9 mouse cellular contexts compared by ENCODE assay signal in the genomic region with DNA sequence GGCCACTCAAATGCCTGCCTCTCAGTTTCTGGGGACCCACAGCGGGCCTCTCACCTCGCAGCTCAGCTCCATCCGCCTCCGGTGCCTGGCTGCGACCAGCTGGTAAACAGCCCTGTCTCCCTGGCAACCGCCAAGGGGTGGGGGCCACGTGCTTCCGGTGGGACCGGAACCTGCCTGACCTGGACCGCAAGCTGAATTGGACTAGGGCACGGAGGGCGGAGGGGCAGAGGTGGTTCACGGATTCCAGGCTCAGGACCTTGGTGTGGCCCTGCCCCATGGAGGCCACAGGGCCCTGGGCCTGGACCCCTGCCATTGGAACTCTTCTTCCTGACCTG. TPM values are rescaled to one million over a fixed set of nuclear protein-coding genes. Genes with fewer than 3 reads are reported as not detected.
A peak's percentile ranks its signal among the peaks of the same experiment; 100 is the strongest.
DNase-seq lines count a peak whose midpoint lies in the region; ATAC-seq and TF ChIP-seq lines count a peak whose summit lies in the region.
"Had no signal": no experiment of that assay in that cellular context is flagged by ENCODE, and none has a peak within 500 bp of the region (broad histone marks: within the 10 kb centered on the region; RNA-seq: fewer than 3 reads in every experiment).

No protein-coding gene starts in this region.

- peaks cover 20% of the 10 kb centered on the region for H3K27me3 ChIP-seq in heart, embryonic 10.5 days (ENCODE audit: insufficient read depth, poor library complexity, severe bottlenecking)
- no peaks in the 10 kb centered on the region for H3K27me3 ChIP-seq in kidney, adult 2 months (replicated peaks; ENCODE audit: control insufficient read depth, insufficient read depth, low read length)
- H3K27me3 ChIP-seq in lung, embryonic 14.5 days (ENCODE audit: insufficient read depth, low read length) = no peaks in the 10 kb centered on the region

- peak overlapping the region; percentile 28; the same call in 1 of the 2 replicates for H3K9ac ChIP-seq in lung, embryonic 14.5 days

- peak overlapping the region; percentile 49 for H3K4me3 ChIP-seq in heart, embryonic 10.5 days
- peak overlapping the region; percentile 11; the same call in 1 of the 2 replicates for H3K4me3 ChIP-seq in kidney, adult 2 months (ENCODE audit: insufficient read depth, low read depth, low read length)
- peak overlapping the region; percentile 15 for H3K4me3 ChIP-seq in lung, embryonic 14.5 days (ENCODE audit: low read depth, low read length)

- peak; percentile 63 for DNase-seq in right cerebral cortex, postnatal 14 days
- no peak for DNase-seq in right cerebral cortex, adult 2 months (ENCODE audit: low spot score in 2 of 2)
- DNase-seq in embryo, embryonic 11 days = peak; percentile 86
- peak; percentile 88 for DNase-seq in heart, embryonic 10.5 days (ENCODE audit: low spot score)
- DNase-seq in kidney, adult 2 months = peak; percentile 96
- peak; percentile 78 for DNase-seq in lung, embryonic 14.5 days
- DNase-seq in ovary, postnatal 14 days (ENCODE audit: low spot score) = peak; percentile 61

- TF ChIP-seq POLR2A in kidney, adult 2 months (IDR thresholded peaks at IDR 0.05; ENCODE audit: low read depth, low read length) = no peak

- 7% methylated on average over 13 of the region's 13 CpGs for WGBS in heart, embryonic 10.5 days
- 2% methylated on average over 13 of the region's 13 CpGs for WGBS in kidney, adult 2 months
- WGBS in lung, embryonic 14.5 days = 3% methylated on average over 13 of the region's 13 CpGs

- H3K9me3 ChIP-seq in heart, embryonic 10.5 days = no peaks in the 10 kb centered on the region
- H3K9me3 ChIP-seq in lung, embryonic 14.5 days (ENCODE audit: low read depth, low read length) = no peaks in the 10 kb centered on the region

- ATAC-seq in lung, embryonic 14.5 days (ENCODE audit: insufficient read depth) = peak; percentile 42
- ATAC-seq in frontal cortex, adult (ENCODE audit: low TSS enrichment) = no peak
- ATAC-seq: Patski had no signal

- H3K27ac ChIP-seq in heart, embryonic 10.5 days = peak overlapping the region; percentile 86
- peak overlapping the region; percentile 21 for H3K27ac ChIP-seq in kidney, adult 2 months (ENCODE audit: insufficient read depth, low read depth, low read length)
- peak overlapping the region; percentile 18; the same call in 1 of the 2 replicates for H3K27ac ChIP-seq in lung, embryonic 14.5 days (ENCODE audit: low read depth)

- no peaks in the 10 kb centered on the region for H3K36me3 ChIP-seq in heart, embryonic 10.5 days
- H3K36me3 ChIP-seq in kidney, adult 2 months (ENCODE audit: control insufficient read depth, insufficient read depth, low read length) = no peaks in the 10 kb centered on the region
- H3K36me3 ChIP-seq in lung, embryonic 14.5 days (ENCODE audit: insufficient read depth) = no peaks in the 10 kb centered on the region

- H3K4me2 ChIP-seq in lung, embryonic 14.5 days = peak overlapping the region; percentile 56

- no peak for TF ChIP-seq CTCF in kidney, adult 2 months (conservative IDR thresholded peaks at IDR 0.05; ENCODE audit: insufficient read depth, insufficient read length, low read depth, low read length)
- TF ChIP-seq CTCF in lung, embryonic 14.5 days (IDR thresholded peaks at IDR 0.05; ENCODE audit: low read depth) = no peak

- H3K4me1 ChIP-seq in heart, embryonic 10.5 days = peaks cover 54% of the 10 kb centered on the region
- H3K4me1 ChIP-seq in kidney, adult 2 months (ENCODE audit: control insufficient read depth, insufficient read depth, low read length) = peaks cover 23% of the 10 kb centered on the region
- H3K4me1 ChIP-seq in lung, embryonic 14.5 days (ENCODE audit: insufficient read depth) = peaks cover 18% of the 10 kb centered on the region

RNA-seq across cellular contexts. Expression of gene Pla2g2c, which starts 0.5 kb away (rescaled TPM):
- polyA plus RNA-seq in heart, embryonic 10.5 days (2016; fragmentation: Nextera tagmentation; extraction: Ambion mirVana) = 0.31 and 0.49 TPM in 2 replicates
- 0.87 and 1.2 TPM in 2 replicates for polyA plus RNA-seq in kidney, adult 2 months (2012; rRNA removed)
- 0.15 and 0.25 TPM in 2 replicates for polyA plus RNA-seq in lung, embryonic 14.5 days (2014; fragmentation: Nextera tagmentation; extraction: Ambion mirVana)
- polyA plus RNA-seq: Patski had no signal

RNA-seq across cellular contexts. Expression of gene Ubxn10, which starts 11.9 kb away (rescaled TPM):
- polyA plus RNA-seq in heart, embryonic 10.5 days (2016; fragmentation: Nextera tagmentation; extraction: Ambion mirVana) = 1.0 and 1.3 TPM in 2 replicates
- 5.6 and 6.8 TPM in 2 replicates for polyA plus RNA-seq in kidney, adult 2 months (2012; rRNA removed)
- 1.5 and 1.7 TPM in 2 replicates for polyA plus RNA-seq in lung, embryonic 14.5 days (2014; fragmentation: Nextera tagmentation; extraction: Ambion mirVana)
- polyA plus RNA-seq: Patski had no signal

RNA-seq across cellular contexts. Expression of gene Pla2g2f, which starts 32.3 kb away (rescaled TPM):
- polyA plus RNA-seq in heart, embryonic 10.5 days (2016; fragmentation: Nextera tagmentation; extraction: Ambion mirVana) = 0.20 TPM in 1 of 2 replicates, not detected in the other
- polyA plus RNA-seq in kidney, adult 2 months (2012; rRNA removed) = 0.03 TPM in 1 of 2 replicates, not detected in the other
- not detected in 2 replicates for polyA plus RNA-seq in lung, embryonic 14.5 days (2014; fragmentation: Nextera tagmentation; extraction: Ambion mirVana)
- polyA plus RNA-seq: Patski had no signal

RNA-seq across cellular contexts. Expression of gene Pla2g2d, which starts 50.4 kb away (rescaled TPM):
- polyA plus RNA-seq in heart, embryonic 10.5 days (2016; fragmentation: Nextera tagmentation; extraction: Ambion mirVana) = 0.19 TPM in 1 of 2 replicates, not detected in the other
- polyA plus RNA-seq in kidney, adult 2 months (2012; rRNA removed) = 0.64 and 8.4 TPM in 2 replicates
- 0.18 TPM in 1 of 2 replicates, not detected in the other for polyA plus RNA-seq in lung, embryonic 14.5 days (2014; fragmentation: Nextera tagmentation; extraction: Ambion mirVana)

Comparison
In these comparisons a context has a peak if more than half of its experiments do, and no peak if none do; other contexts are left out.
1. DNase-seq: peak in right cerebral cortex, postnatal 14 days (single experiment), embryo, embryonic 11 days (single experiment), heart, embryonic 10.5 days (single experiment), kidney, adult 2 months (single experiment), lung, embryonic 14.5 days (single experiment) and ovary, postnatal 14 days (single experiment); none in right cerebral cortex, adult 2 months (0 of 2).
2. H3K27ac ChIP-seq: peak in every context shown above with its lines; median percentile 86 in heart, embryonic 10.5 days; 21 in kidney, adult 2 months; 18 in lung, embryonic 14.5 days.
3. Peak in every context shown above with its lines, with median percentiles within 50 percentile points of each other: H3K4me3 ChIP-seq.